In the genomic region with DNA sequence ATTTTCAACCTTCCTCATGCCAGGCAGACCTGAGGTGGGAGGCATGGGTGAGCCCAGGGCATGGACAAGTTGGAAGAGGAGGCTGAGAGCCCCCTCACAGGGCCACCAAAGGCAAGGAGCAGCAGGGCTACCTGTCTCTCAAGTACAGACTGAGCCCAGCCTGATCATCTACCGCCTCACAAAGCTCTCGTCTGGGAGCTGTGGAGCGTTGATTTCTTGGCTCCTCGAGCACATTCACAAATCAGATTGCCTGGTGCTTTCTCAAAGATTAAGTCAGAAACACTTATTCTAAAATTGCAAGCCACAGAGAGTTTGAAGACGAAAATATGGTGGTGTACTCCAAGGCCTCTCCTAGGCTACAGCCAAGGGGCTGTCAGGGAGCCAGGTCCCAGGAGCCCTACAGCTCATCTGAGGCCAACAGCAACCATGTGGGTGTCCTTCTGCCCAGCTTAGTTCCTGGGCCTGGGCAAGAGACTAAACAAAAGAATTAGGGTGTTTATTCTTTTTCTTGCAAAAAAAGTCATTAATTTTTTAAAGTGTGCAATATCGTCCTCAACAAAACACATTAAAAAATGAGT, we compare ENCODE assay signal across 24 mouse cellular contexts. TPM values are rescaled to one million over a fixed set of nuclear protein-coding genes. Genes with fewer than 3 reads are reported as not detected.
DNase-seq lines count a peak whose midpoint lies in the region; ATAC-seq and TF ChIP-seq lines count a peak whose summit lies in the region.
"Had no signal": no experiment of that assay in that cellular context is flagged by ENCODE, and none has a peak within 500 bp of the region (broad histone marks: within the 10 kb centered on the region; RNA-seq: fewer than 3 reads in every experiment).

No protein-coding gene starts in this region.

- H3K4me2 ChIP-seq in hindbrain, postnatal 0 days (ENCODE audit: low read depth, low read length): no peak overlapping the region
- H3K4me2 ChIP-seq in midbrain, embryonic 16.5 days (ENCODE audit: low read length): no peak overlapping the region
- H3K4me2 ChIP-seq in midbrain, embryonic 13.5 days (replicated peaks): no peak overlapping the region
- no peak overlapping the region for H3K4me2 ChIP-seq in neural tube, embryonic 15.5 days
- H3K4me2 ChIP-seq: heart, embryonic 11.5 days; intestine, embryonic 15.5 days; liver, embryonic 11.5 days; lung, embryonic 15.5 days had no signal

- DNase-seq in cerebellum, postnatal 14 days: peak; percentile 63 to 68
- no peak for DNase-seq in hindbrain, embryonic 10.5 days (ENCODE audit: low spot score)
- DNase-seq in hindbrain, postnatal 0 days (ENCODE audit: low spot score): no peak
- DNase-seq: adrenal gland, postnatal 36 days; gastrocnemius, postnatal 14 days; right cerebral cortex, postnatal 14 days; thymus, postnatal 25 days had no signal

- H3K9me3 ChIP-seq in hindbrain, embryonic 10.5 days: no peaks in the 10 kb centered on the region
- no peaks in the 10 kb centered on the region for H3K9me3 ChIP-seq in hindbrain, postnatal 0 days (ENCODE audit: low read length)
- H3K9me3 ChIP-seq in midbrain, embryonic 16.5 days (replicated peaks; ENCODE audit: control insufficient read depth, low read length, poor library complexity, severe bottlenecking): no peaks in the 10 kb centered on the region
- no peaks in the 10 kb centered on the region for H3K9me3 ChIP-seq in midbrain, embryonic 13.5 days
- no peaks in the 10 kb centered on the region for H3K9me3 ChIP-seq in neural tube, embryonic 15.5 days (replicated peaks)
- H3K9me3 ChIP-seq: G1E; intestine, embryonic 15.5 days; lung, embryonic 15.5 days had no signal

- no peak for TF ChIP-seq CTCF in hindbrain, postnatal 0 days (IDR thresholded peaks at IDR 0.05; ENCODE audit: low read depth)

- no peak overlapping the region for H3K4me3 ChIP-seq in hindbrain, embryonic 10.5 days
- no peak overlapping the region for H3K4me3 ChIP-seq in hindbrain, postnatal 0 days (ENCODE audit: low read length)
- H3K4me3 ChIP-seq in midbrain, embryonic 16.5 days (ENCODE audit: low read depth, low read length): no peak overlapping the region
- H3K4me3 ChIP-seq in midbrain, embryonic 13.5 days (replicated peaks): no peak overlapping the region
- H3K4me3 ChIP-seq in neural tube, embryonic 15.5 days (replicated peaks): no peak overlapping the region
- H3K4me3 ChIP-seq: intestine, embryonic 15.5 days; lung, embryonic 15.5 days; myocyte had no signal

- H3K36me3 ChIP-seq in hindbrain, embryonic 10.5 days: no peaks in the 10 kb centered on the region
- H3K36me3 ChIP-seq in hindbrain, postnatal 0 days (ENCODE audit: insufficient read depth, low read length): no peaks in the 10 kb centered on the region
- H3K36me3 ChIP-seq in midbrain, embryonic 16.5 days (ENCODE audit: control insufficient read depth, insufficient read depth, low read length): no peaks in the 10 kb centered on the region
- H3K36me3 ChIP-seq in midbrain, embryonic 13.5 days: no peaks in the 10 kb centered on the region
- no peaks in the 10 kb centered on the region for H3K36me3 ChIP-seq in neural tube, embryonic 15.5 days
- H3K36me3 ChIP-seq: G1E; intestine, embryonic 15.5 days; lung, embryonic 15.5 days had no signal

- ATAC-seq in cerebellum, adult (ENCODE audit: insufficient number of reproducible peaks, low FRiP score, low TSS enrichment): no peak
- ATAC-seq in hindbrain, postnatal 0 days: no peak
- no peak for ATAC-seq in midbrain, embryonic 16.5 days
- ATAC-seq in midbrain, embryonic 13.5 days: no peak
- 0 out of 2 replicates have a peak, but pooled peaks have one; percentile 4 for ATAC-seq in neural tube, embryonic 15.5 days (ENCODE audit: low FRiP score)
- ATAC-seq: intestine, embryonic 15.5 days had no signal

- H3K4me1 ChIP-seq in hindbrain, embryonic 10.5 days (replicated peaks): peaks cover 38% of the 10 kb centered on the region
- H3K4me1 ChIP-seq in hindbrain, postnatal 0 days (ENCODE audit: insufficient read depth, low read length): peaks cover 9% of the 10 kb centered on the region; the same call in 1 of the 2 replicates
- H3K4me1 ChIP-seq in midbrain, embryonic 16.5 days (ENCODE audit: control insufficient read depth, insufficient read depth, low read length): peaks cover 20% of the 10 kb centered on the region
- peaks cover 40% of the 10 kb centered on the region for H3K4me1 ChIP-seq in midbrain, embryonic 13.5 days (replicated peaks)
- H3K4me1 ChIP-seq in neural tube, embryonic 15.5 days: peaks cover 32% of the 10 kb centered on the region
- H3K4me1 ChIP-seq: lung, embryonic 15.5 days had no signal

- H3K9ac ChIP-seq in hindbrain, postnatal 0 days (replicated peaks; ENCODE audit: low read length): no peak overlapping the region
- no peak overlapping the region for H3K9ac ChIP-seq in midbrain, embryonic 16.5 days (ENCODE audit: low read depth, low read length)
- no peak overlapping the region for H3K9ac ChIP-seq in midbrain, embryonic 13.5 days (replicated peaks)
- no peak overlapping the region for H3K9ac ChIP-seq in neural tube, embryonic 15.5 days (replicated peaks)
- H3K9ac ChIP-seq: intestine, embryonic 15.5 days; lung, embryonic 15.5 days had no signal

- H3K27me3 ChIP-seq in hindbrain, embryonic 10.5 days (ENCODE audit: insufficient read depth, poor library complexity, severe bottlenecking): no peaks in the 10 kb centered on the region
- H3K27me3 ChIP-seq in hindbrain, postnatal 0 days (ENCODE audit: insufficient read depth, low read length): no peaks in the 10 kb centered on the region
- no peaks in the 10 kb centered on the region for H3K27me3 ChIP-seq in midbrain, embryonic 16.5 days (ENCODE audit: control insufficient read depth, insufficient read depth, low read depth, low read length)
- H3K27me3 ChIP-seq in midbrain, embryonic 13.5 days: no peaks in the 10 kb centered on the region
- no peaks in the 10 kb centered on the region for H3K27me3 ChIP-seq in neural tube, embryonic 15.5 days (replicated peaks)
- H3K27me3 ChIP-seq: intestine, embryonic 15.5 days; lung, embryonic 15.5 days had no signal

- WGBS in hindbrain, embryonic 10.5 days: 83% methylated on average over 6 of the region's 6 CpGs
- WGBS in hindbrain, postnatal 0 days: 44% methylated on average over 6 of the region's 6 CpGs
- WGBS in midbrain, embryonic 16.5 days: 62% methylated on average over 6 of the region's 6 CpGs
- WGBS in midbrain, embryonic 13.5 days: 74% methylated on average over 6 of the region's 6 CpGs
- WGBS in neural tube, embryonic 15.5 days: 47% methylated on average over 6 of the region's 6 CpGs

- peak overlapping the region; percentile 56; the same call in 1 of the 2 replicates for H3K27ac ChIP-seq in hindbrain, embryonic 10.5 days
- no peak overlapping the region; the same call in 1 of the 2 replicates for H3K27ac ChIP-seq in hindbrain, postnatal 0 days
- peak overlapping the region; percentile 47 for H3K27ac ChIP-seq in midbrain, embryonic 16.5 days (ENCODE audit: low read length)
- H3K27ac ChIP-seq in midbrain, embryonic 13.5 days: no peak overlapping the region
- H3K27ac ChIP-seq in neural tube, embryonic 15.5 days (replicated peaks): peak overlapping the region; percentile 35
- H3K27ac ChIP-seq: intestine, embryonic 15.5 days; lung, embryonic 15.5 days; stomach, postnatal 0 days had no signal

RNA-seq across cellular contexts. Expression of a gene that starts 39.3 kb away (rescaled TPM):
- 2.1 and 2.8 TPM in 2 replicates for polyA plus RNA-seq in hindbrain, embryonic 10.5 days (2016; fragmentation: Nextera tagmentation; extraction: Ambion mirVana)
- total RNA-seq in hindbrain, postnatal 0 days (2014; rRNA removed): 38.2 and 55.7 TPM in 2 replicates
- polyA plus RNA-seq in hindbrain, postnatal 0 days (2015; fragmentation: Nextera tagmentation; extraction: Ambion mirVana): 20.4 and 23.1 TPM in 2 replicates
- 26.6 and 29.7 TPM in 2 replicates for polyA plus RNA-seq in midbrain, embryonic 16.5 days (2015; fragmentation: Nextera tagmentation; extraction: Ambion mirVana)
- 10.4 and 13.4 TPM in 2 replicates for polyA plus RNA-seq in midbrain, embryonic 13.5 days (2015; fragmentation: Nextera tagmentation; extraction: Ambion mirVana)
- 26.5 and 28.7 TPM in 2 replicates for polyA plus RNA-seq in neural tube, embryonic 15.5 days (2015; fragmentation: Nextera tagmentation; extraction: Ambion mirVana)
- polyA plus RNA-seq: G1E had no signal

RNA-seq across cellular contexts. Expression of a gene that starts 51.0 kb away (rescaled TPM):
- polyA plus RNA-seq in hindbrain, embryonic 10.5 days (2016; fragmentation: Nextera tagmentation; extraction: Ambion mirVana): 0.12 TPM in 1 of 2 replicates, not detected in the other
- not detected in 2 replicates for total RNA-seq in hindbrain, postnatal 0 days (2014; rRNA removed)
- not detected in 2 replicates for polyA plus RNA-seq in hindbrain, postnatal 0 days (2015; fragmentation: Nextera tagmentation; extraction: Ambion mirVana)
- 0.14 TPM in 1 of 2 replicates, not detected in the other for polyA plus RNA-seq in midbrain, embryonic 16.5 days (2015; fragmentation: Nextera tagmentation; extraction: Ambion mirVana)
- 0.09 TPM in 1 of 2 replicates, not detected in the other for polyA plus RNA-seq in midbrain, embryonic 13.5 days (2015; fragmentation: Nextera tagmentation; extraction: Ambion mirVana)
- not detected in 2 replicates for polyA plus RNA-seq in neural tube, embryonic 15.5 days (2015; fragmentation: Nextera tagmentation; extraction: Ambion mirVana)
- total RNA-seq: adrenal gland, postnatal 36 days; G1E; gastrocnemius, postnatal 14 days; heart, postnatal 25 days; layer of hippocampus, adult 8-10 months; left cerebral cortex, postnatal 14 days; megakaryocyte progenitor cell, adult 5-6 weeks had no signal
- polyA plus RNA-seq: embryonic facial prominence, embryonic 11.5 days; G1E; heart, embryonic 11.5 days; intestine, embryonic 15.5 days; kidney, embryonic 16.5 days; liver, embryonic 11.5 days; lung, embryonic 15.5 days; myocyte; stomach, postnatal 0 days had no signal

Comparison
In these comparisons a context has a peak if more than half of its experiments do, and no peak if none do; other contexts are left out.
1. H3K27ac ChIP-seq: peak in hindbrain, embryonic 10.5 days (single experiment), midbrain, embryonic 16.5 days (single experiment) and neural tube, embryonic 15.5 days (single experiment); none in hindbrain, postnatal 0 days (single experiment) and midbrain, embryonic 13.5 days (single experiment).
2. DNase-seq: peak in cerebellum, postnatal 14 days (2 of 2); none in hindbrain, embryonic 10.5 days (single experiment) and hindbrain, postnatal 0 days (single experiment).